Mouse (Mus musculus) hindbrain, embryonic 13.5 days (tissue): ENCODE results near the gene Npc1l1. TPM values are rescaled to one million over a fixed set of nuclear protein-coding genes. Genes with fewer than 3 reads are reported as not detected.

ENCODE experiments used
- ATAC-seq: fragments of 200-750 bp; cut with Nextera tagmentation; 2 replicates; pipeline ENCODE4 v1.8.0; 2017; ENCODE audit warnings: moderate TSS enrichment; ENCODE audit not compliant: low FRiP score
- H3K27ac ChIP-seq: fragments of 300-500 bp; sonication (generic); 2 replicates; pipeline ENCODE4 v1.5.1; 2015; ENCODE audit warnings: inconsistent platforms, mild to moderate bottlenecking, moderate library complexity
- H3K27me3 ChIP-seq: fragments of 300-500 bp; sonication (generic); 2 replicates; pipeline ENCODE4 v1.6.1; 2015; ENCODE audit warnings: mild to moderate bottlenecking, inconsistent platforms
- H3K36me3 ChIP-seq: fragments of 300-500 bp; sonication (generic); 2 replicates; pipeline ENCODE4 v1.6.1; 2015; ENCODE audit warnings: mild to moderate bottlenecking, inconsistent platforms
- H3K4me1 ChIP-seq: fragments of 300-500 bp; sonication (generic); replicated peaks from 2 replicates; pipeline ENCODE4 v1.6.1; 2015; ENCODE audit warnings: inconsistent platforms
- H3K4me2 ChIP-seq: fragments of 300-500 bp; sonication (generic); 2 replicates; pipeline ENCODE4 v1.6.1; 2015; ENCODE audit warnings: inconsistent platforms, mild to moderate bottlenecking, moderate library complexity
- H3K4me3 ChIP-seq: fragments of 300-500 bp; sonication (generic); 2 replicates; pipeline ENCODE4 v1.5.1; 2015; ENCODE audit warnings: mild to moderate bottlenecking, inconsistent platforms
- H3K9ac ChIP-seq: fragments of 300-500 bp; sonication (generic); 2 replicates; pipeline ENCODE4 v1.6.1; 2015; ENCODE audit warnings: mild to moderate bottlenecking, inconsistent platforms
- H3K9me3 ChIP-seq: fragments of 300-500 bp; sonication (generic); 2 replicates; pipeline ENCODE4 v1.6.1; 2016; ENCODE audit warnings: inconsistent platforms
- WGBS: fragments of 180-500 bp; shearing (Covaris S2); methylation state at CpG from one replicate; pipeline ENCODE4 v1.1.7; 2015; 5-methylcytosine and 5-hydroxymethylcytosine counted together
- polyA plus RNA-seq: library from polyadenylated mRNA; unstranded; fragments of >200 nt; fragmentation: Nextera tagmentation; extraction: Ambion mirVana; gene quantifications from 2 replicates; pipeline ENCODE4 v1.2.1, GENCODE M21; 2015

The Npc1l1 gene
- polyA plus RNA-seq, 1 experiment from 2014 or later: 0.05 TPM

DNA sequence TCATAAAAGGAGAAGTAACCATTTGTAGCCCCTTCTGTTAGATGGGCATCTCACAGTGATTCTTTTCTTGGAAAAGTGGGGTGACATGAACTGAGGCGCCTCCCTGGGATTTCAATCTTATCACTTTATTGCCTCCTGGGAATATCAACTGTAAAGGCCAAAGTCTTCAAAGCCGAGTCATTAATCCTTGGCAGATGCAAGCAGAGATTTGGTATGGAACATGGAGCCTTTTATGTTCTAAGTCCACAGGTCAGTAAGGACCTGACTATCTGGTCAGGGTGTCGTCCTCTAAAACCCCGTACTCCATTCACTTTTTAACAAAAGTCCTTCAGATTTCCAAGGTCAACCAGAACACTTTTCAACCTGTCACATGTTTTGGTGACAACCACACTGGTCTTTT, 22.9 kb upstream of the Npc1l1 start:
- no peaks in the 10 kb centered on the region for H3K4me1 ChIP-seq
- no peak for ATAC-seq
- 94% methylated on average over 4 of the region's 4 CpGs for WGBS

DNA sequence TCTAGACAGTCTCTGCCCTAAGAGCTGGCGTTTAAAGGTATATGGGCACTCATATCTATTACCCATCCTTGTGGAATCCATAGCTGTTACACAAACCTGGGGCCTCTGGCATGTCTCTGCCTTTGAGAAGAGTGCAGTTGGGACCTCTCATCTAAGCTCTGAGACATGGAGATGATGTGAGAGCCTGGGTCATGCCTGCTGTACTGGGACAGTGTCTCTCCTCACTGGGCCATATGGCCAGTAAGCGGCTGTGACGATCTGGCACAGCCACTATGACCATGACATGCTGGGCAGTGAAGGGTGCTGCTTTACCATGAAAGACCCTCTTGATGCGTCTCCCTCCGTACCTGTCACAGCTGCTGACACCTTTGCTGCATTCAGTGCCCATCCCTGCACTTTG, 22.3 kb upstream of the Npc1l1 start:
- H3K36me3 ChIP-seq: peaks cover 4% of the 10 kb centered on the region
- H3K4me1 ChIP-seq: no peaks in the 10 kb centered on the region
- H3K27me3 ChIP-seq: no peaks in the 10 kb centered on the region
- ATAC-seq: no peak
- H3K9ac ChIP-seq: no peak overlapping the region
- no peaks in the 10 kb centered on the region for H3K9me3 ChIP-seq
- no peak overlapping the region for H3K4me2 ChIP-seq
- H3K4me3 ChIP-seq: no peak overlapping the region
- 92% methylated on average over 5 of the region's 5 CpGs for WGBS
- no peak overlapping the region for H3K27ac ChIP-seq

More for the DNA sequence above, 22.9 kb upstream of the Npc1l1 start:
- no peak overlapping the region for H3K4me3 ChIP-seq
- no peaks in the 10 kb centered on the region for H3K9me3 ChIP-seq
- peaks cover 8% of the 10 kb centered on the region for H3K36me3 ChIP-seq
- no peak overlapping the region for H3K9ac ChIP-seq
- no peaks in the 10 kb centered on the region for H3K27me3 ChIP-seq
- H3K4me2 ChIP-seq: no peak overlapping the region
- no peak overlapping the region for H3K27ac ChIP-seq

GRCm38 (mm10) chr11:6244707-6245106, 14.8 kb upstream of the Npc1l1 start:
- Histone ChIP-seq H3K9me3 (no peaks in the 10 kb centered on the region), H3K27me3 (no peaks in the 10 kb centered on the region), H3K4me1 (no peaks in the 10 kb centered on the region), H3K36me3 (no peaks in the 10 kb centered on the region), H3K27ac (no peak overlapping the region), H3K9ac (no peak overlapping the region), H3K4me2 (no peak overlapping the region), H3K4me3 (no peak overlapping the region)
- no peak for ATAC-seq
- WGBS: 48% methylated on average over 19 of the region's 19 CpGs

GRCm38 (mm10) chr11:6233025-6233424, 3.1 kb upstream of the Npc1l1 start:
- Histone ChIP-seq H3K9me3 (0 out of 2 replicates have a peak, but pooled peaks cover 10% of the 10 kb centered on the region), H3K9ac (no peak overlapping the region), H3K27me3 (no peaks in the 10 kb centered on the region), H3K4me2 (no peak overlapping the region), H3K4me3 (no peak overlapping the region), H3K36me3 (no peaks in the 10 kb centered on the region), H3K4me1 (no peaks in the 10 kb centered on the region), H3K27ac (no peak overlapping the region)
- ATAC-seq: no peak
- 83% methylated on average over 4 of the region's 4 CpGs for WGBS

- ATAC-seq: no peak
- Histone ChIP-seq H3K4me3 (no peak overlapping the region), H3K27me3 (0 out of 2 replicates have a peak, but pooled peaks cover 8% of the 10 kb centered on the region), H3K4me1 (no peaks in the 10 kb centered on the region), H3K27ac (no peak overlapping the region), H3K36me3 (no peaks in the 10 kb centered on the region), H3K9ac (no peak overlapping the region), H3K9me3 (no peaks in the 10 kb centered on the region), H3K4me2 (no peak overlapping the region)
- 81% methylated on average over 14 of the region's 14 CpGs for WGBS
Measured at GRCm38 (mm10) chr11:6224541-6225229, 5.3 kb downstream of the Npc1l1 start.

- 93% methylated on average over 10 of the region's 10 CpGs for WGBS
- H3K4me2 ChIP-seq: no peak overlapping the region
- H3K4me3 ChIP-seq: no peak overlapping the region
- H3K9ac ChIP-seq: no peak overlapping the region
- H3K36me3 ChIP-seq: no peaks in the 10 kb centered on the region
- no peak overlapping the region for H3K27ac ChIP-seq
- 0 out of 2 replicates have a peak, but pooled peaks cover 11% of the 10 kb centered on the region for H3K27me3 ChIP-seq
- H3K9me3 ChIP-seq: no peaks in the 10 kb centered on the region
- H3K4me1 ChIP-seq: no peaks in the 10 kb centered on the region
- no peak for ATAC-seq
Measured at GRCm38 (mm10) chr11:6222187-6222586, 7.8 kb downstream of the Npc1l1 start.

DNA sequence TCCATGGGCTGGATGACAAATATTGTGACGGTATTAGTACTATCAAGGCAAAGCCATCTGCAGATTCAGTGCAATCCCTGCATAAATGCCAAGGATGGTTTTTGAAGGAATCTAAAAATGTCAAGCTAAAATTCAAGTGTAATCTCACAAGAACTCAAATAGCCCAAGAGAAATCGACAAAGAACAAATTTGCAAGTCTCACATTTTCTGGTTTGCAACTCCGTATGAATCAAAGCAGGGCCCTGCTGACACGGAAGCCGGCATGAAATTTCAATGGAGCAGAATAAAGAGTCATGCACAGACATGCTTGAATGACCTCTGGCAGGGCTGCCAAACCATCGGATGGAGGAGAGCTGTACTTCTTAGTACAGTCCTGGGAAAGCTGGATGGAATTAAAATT, 10.0 kb downstream of the Npc1l1 start:
- 78% methylated on average over 6 of the region's 6 CpGs for WGBS
- Histone ChIP-seq H3K4me2 (no peak overlapping the region), H3K4me3 (no peak overlapping the region), H3K9ac (no peak overlapping the region), H3K9me3 (no peaks in the 10 kb centered on the region), H3K27ac (no peak overlapping the region), H3K4me1 (no peaks in the 10 kb centered on the region), H3K27me3 (0 out of 2 replicates have a peak, but pooled peaks cover 3% of the 10 kb centered on the region), H3K36me3 (no peaks in the 10 kb centered on the region)
- ATAC-seq: no peak

GRCm38 (mm10) chr11:6218189-6218896, 11.6 kb downstream of the Npc1l1 start:
- no peak overlapping the region for H3K4me2 ChIP-seq
- no peak overlapping the region for H3K9ac ChIP-seq
- H3K4me3 ChIP-seq: no peak overlapping the region
- H3K27ac ChIP-seq: no peak overlapping the region
- H3K4me1 ChIP-seq: no peaks in the 10 kb centered on the region
- H3K36me3 ChIP-seq: no peaks in the 10 kb centered on the region
- H3K27me3 ChIP-seq: 0 out of 2 replicates have a peak, but pooled peaks cover 3% of the 10 kb centered on the region
- H3K9me3 ChIP-seq: no peaks in the 10 kb centered on the region
- WGBS: 84% methylated on average over 11 of the region's 11 CpGs
- ATAC-seq: no peak

- H3K27me3 ChIP-seq: 0 out of 2 replicates have a peak, but pooled peaks cover 3% of the 10 kb centered on the region
- no peak overlapping the region for H3K4me3 ChIP-seq
- no peaks in the 10 kb centered on the region for H3K4me1 ChIP-seq
- WGBS: 59% methylated on average over 3 of the region's 3 CpGs
- no peak overlapping the region for H3K4me2 ChIP-seq
- H3K36me3 ChIP-seq: no peaks in the 10 kb centered on the region
- H3K9me3 ChIP-seq: no peaks in the 10 kb centered on the region
- no peak overlapping the region for H3K9ac ChIP-seq
- no peak for ATAC-seq
- no peak overlapping the region for H3K27ac ChIP-seq
Measured at GRCm38 (mm10) chr11:6216834-6217233, 13.1 kb downstream of the Npc1l1 start.

- 96% methylated on average over 1 of the region's 1 CpGs for WGBS
- Histone ChIP-seq H3K36me3 (no peaks in the 10 kb centered on the region), H3K27ac (no peak overlapping the region), H3K9ac (no peak overlapping the region), H3K9me3 (0 out of 2 replicates have a peak, but pooled peaks cover 3% of the 10 kb centered on the region), H3K4me2 (no peak overlapping the region), H3K4me3 (no peak overlapping the region), H3K27me3 (no peaks in the 10 kb centered on the region), H3K4me1 (no peaks in the 10 kb centered on the region)
- ATAC-seq: no peak
Measured at GRCm38 (mm10) chr11:6208158-6208557, 21.8 kb downstream of the Npc1l1 start.

- 0 out of 2 replicates have a peak, but pooled peaks cover 2% of the 10 kb centered on the region for H3K27me3 ChIP-seq
- 83% methylated on average over 2 of the region's 2 CpGs for WGBS
Measured at GRCm38 (mm10) chr11:6207090-6207489, 22.9 kb downstream of the Npc1l1 start.

GRCm38 (mm10) chr11:6200570-6200969, 29.4 kb downstream of the Npc1l1 start:
- Histone ChIP-seq H3K9me3 (no peaks in the 10 kb centered on the region), H3K27ac (peak overlapping the region; percentile 98), H3K4me2 (peak overlapping the region; percentile 97), H3K4me3 (peak overlapping the region; percentile 98), H3K27me3 (0 out of 2 replicates have a peak, but pooled peaks cover 2% of the 10 kb centered on the region), H3K4me1 (peaks cover 31% of the 10 kb centered on the region), H3K36me3 (no peaks in the 10 kb centered on the region), H3K9ac (peak overlapping the region; percentile 97)
- ATAC-seq: peak; percentile 36
- WGBS: 30% methylated on average over 9 of the region's 9 CpGs

More at GRCm38 (mm10) chr11:6207090-6207489, 22.9 kb downstream of the Npc1l1 start:
- no peaks in the 10 kb centered on the region for H3K4me1 ChIP-seq
- ATAC-seq: no peak
- no peak overlapping the region for H3K4me3 ChIP-seq
- no peak overlapping the region for H3K9ac ChIP-seq
- H3K36me3 ChIP-seq: no peaks in the 10 kb centered on the region
- H3K27ac ChIP-seq: no peak overlapping the region
- H3K9me3 ChIP-seq: 0 out of 2 replicates have a peak, but pooled peaks cover 3% of the 10 kb centered on the region
- no peak overlapping the region for H3K4me2 ChIP-seq
